Mouse (Mus musculus): ENCODE data around the gene Tmtc2. TPM values are rescaled to one million over a fixed set of nuclear protein-coding genes. Genes with fewer than 3 reads are reported as not detected.

The Tmtc2 gene
- polyA plus RNA-seq, 1 experiment from 2014 or later, result 7.8 TPM

GRCm38 (mm10) chr10:105574695-105575660, 727 bp upstream of the Tmtc2 start:
- no peak overlapping the region for H3K27ac ChIP-seq (replicated peaks; ENCODE audit: low read depth, low read length)
- under 1% methylated on average over 44 of the region's 44 CpGs for WGBS
- no peaks in the 10 kb centered on the region for H3K36me3 ChIP-seq (ENCODE audit: control insufficient read depth, insufficient read depth, low read length)
- DNase-seq (ENCODE audit: low spot score) (peak; percentile 99), ATAC-seq (ENCODE audit: insufficient number of reproducible peaks, low FRiP score, low TSS enrichment, low read depth) (peak; percentile 80)
- peak overlapping the region; percentile 30 for H3K9ac ChIP-seq (ENCODE audit: low read length)
- no peaks in the 10 kb centered on the region for H3K27me3 ChIP-seq (ENCODE audit: control insufficient read depth, insufficient read depth, low read length)
- peak overlapping the region; percentile 81 for H3K4me3 ChIP-seq (ENCODE audit: low read depth, low read length)
- no peaks in the 10 kb centered on the region for H3K9me3 ChIP-seq (ENCODE audit: control insufficient read depth, low read length)
- peak overlapping the region; percentile 78 for H3K4me2 ChIP-seq (ENCODE audit: low read depth, severe bottlenecking)
- H3K4me1 ChIP-seq (ENCODE audit: control insufficient read depth, insufficient read depth, low read length), result peaks cover 9% of the 10 kb centered on the region; the same call in 1 of the 2 replicates

- Histone ChIP-seq H3K9ac (ENCODE audit: low read length) (peak overlapping the region; percentile 73), H3K4me3 (ENCODE audit: low read depth, low read length) (peak overlapping the region; percentile 81), H3K4me1 (ENCODE audit: control insufficient read depth, insufficient read depth, low read length) (peaks cover 6% of the 10 kb centered on the region; the same call in 1 of the 2 replicates), H3K4me2 (ENCODE audit: low read depth, severe bottlenecking) (peak overlapping the region; percentile 78), H3K9me3 (ENCODE audit: control insufficient read depth, low read length) (no peaks in the 10 kb centered on the region), H3K27ac (replicated peaks; ENCODE audit: low read depth, low read length) (peak overlapping the region; percentile 70), H3K27me3 (ENCODE audit: control insufficient read depth, insufficient read depth, low read length) (no peaks in the 10 kb centered on the region), H3K36me3 (ENCODE audit: control insufficient read depth, insufficient read depth, low read length) (no peaks in the 10 kb centered on the region)
- DNase-seq (ENCODE audit: low spot score), result peak; percentile 64
- ATAC-seq (ENCODE audit: insufficient number of reproducible peaks, low FRiP score, low TSS enrichment, low read depth), result no peak
- 1% methylated on average over 37 of the region's 37 CpGs for WGBS
These were observed 844 bp downstream of the Tmtc2 start for GRCm38 (mm10) chr10:105573306-105573907.

GRCm38 (mm10) chr10:105572829-105573228, 1.4 kb downstream of the Tmtc2 start:
- Histone ChIP-seq H3K4me3 (ENCODE audit: low read depth, low read length) (peak overlapping the region; percentile 81), H3K4me1 (ENCODE audit: control insufficient read depth, insufficient read depth, low read length) (peaks cover 4% of the 10 kb centered on the region; the same call in 1 of the 2 replicates), H3K27me3 (ENCODE audit: control insufficient read depth, insufficient read depth, low read length) (no peaks in the 10 kb centered on the region), H3K9ac (ENCODE audit: low read length) (no peak overlapping the region), H3K36me3 (ENCODE audit: control insufficient read depth, insufficient read depth, low read length) (no peaks in the 10 kb centered on the region), H3K4me2 (ENCODE audit: low read depth, severe bottlenecking) (peak overlapping the region; percentile 78), H3K27ac (replicated peaks; ENCODE audit: low read depth, low read length) (no peak overlapping the region), H3K9me3 (ENCODE audit: control insufficient read depth, low read length) (no peaks in the 10 kb centered on the region)
- WGBS, result 9% methylated on average over 16 of the region's 16 CpGs
- no peak for ATAC-seq (ENCODE audit: insufficient number of reproducible peaks, low FRiP score, low TSS enrichment, low read depth)
- peak; percentile 24 for DNase-seq (ENCODE audit: low spot score)

- WGBS, result 59% methylated on average over 7 of the region's 7 CpGs
- no peak overlapping the region for H3K27ac ChIP-seq (replicated peaks; ENCODE audit: low read depth, low read length)
These were observed 1.9 kb downstream of the Tmtc2 start for GRCm38 (mm10) chr10:105572301-105572700.

GRCm38 (mm10) chr10:105571831-105572230, 2.4 kb downstream of the Tmtc2 start:
- Histone ChIP-seq H3K4me3 (ENCODE audit: low read depth, low read length) (peak overlapping the region; percentile 81), H3K36me3 (ENCODE audit: control insufficient read depth, insufficient read depth, low read length) (no peaks in the 10 kb centered on the region), H3K27me3 (ENCODE audit: control insufficient read depth, insufficient read depth, low read length) (no peaks in the 10 kb centered on the region), H3K9me3 (ENCODE audit: control insufficient read depth, low read length) (no peaks in the 10 kb centered on the region), H3K27ac (replicated peaks; ENCODE audit: low read depth, low read length) (no peak overlapping the region), H3K4me2 (ENCODE audit: low read depth, severe bottlenecking) (peak overlapping the region; percentile 78), H3K9ac (ENCODE audit: low read length) (peak overlapping the region; percentile 44; the same call in 1 of the 2 replicates), H3K4me1 (ENCODE audit: control insufficient read depth, insufficient read depth, low read length) (no peaks in the 10 kb centered on the region)
- DNase-seq (ENCODE audit: low spot score) (no peak), ATAC-seq (ENCODE audit: insufficient number of reproducible peaks, low FRiP score, low TSS enrichment, low read depth) (no peak)
- WGBS, result 89% methylated on average over 4 of the region's 4 CpGs

More at GRCm38 (mm10) chr10:105572301-105572700, 1.9 kb downstream of the Tmtc2 start:
- Histone ChIP-seq H3K4me1 (ENCODE audit: control insufficient read depth, insufficient read depth, low read length) (peaks cover 1% of the 10 kb centered on the region; the same call in 1 of the 2 replicates), H3K9ac (ENCODE audit: low read length) (peak overlapping the region; percentile 44; the same call in 1 of the 2 replicates), H3K27me3 (ENCODE audit: control insufficient read depth, insufficient read depth, low read length) (no peaks in the 10 kb centered on the region), H3K36me3 (ENCODE audit: control insufficient read depth, insufficient read depth, low read length) (no peaks in the 10 kb centered on the region), H3K9me3 (ENCODE audit: control insufficient read depth, low read length) (no peaks in the 10 kb centered on the region), H3K4me2 (ENCODE audit: low read depth, severe bottlenecking) (peak overlapping the region; percentile 78), H3K4me3 (ENCODE audit: low read depth, low read length) (peak overlapping the region; percentile 81)
- DNase-seq (ENCODE audit: low spot score) (no peak), ATAC-seq (ENCODE audit: insufficient number of reproducible peaks, low FRiP score, low TSS enrichment, low read depth) (no peak)

- WGBS, result 88% methylated on average over 8 of the region's 8 CpGs
- H3K27ac ChIP-seq (replicated peaks; ENCODE audit: low read depth, low read length), result no peak overlapping the region
- no peaks in the 10 kb centered on the region for H3K27me3 ChIP-seq (ENCODE audit: control insufficient read depth, insufficient read depth, low read length)
- no peaks in the 10 kb centered on the region for H3K36me3 ChIP-seq (ENCODE audit: control insufficient read depth, insufficient read depth, low read length)
- no peaks in the 10 kb centered on the region for H3K4me1 ChIP-seq (ENCODE audit: control insufficient read depth, insufficient read depth, low read length)
- no peak for ATAC-seq (ENCODE audit: insufficient number of reproducible peaks, low FRiP score, low TSS enrichment, low read depth)
- H3K9me3 ChIP-seq (ENCODE audit: control insufficient read depth, low read length), result no peaks in the 10 kb centered on the region
- H3K9ac ChIP-seq (ENCODE audit: low read length), result no peak overlapping the region
- peak overlapping the region; percentile 7; the same call in 1 of the 2 replicates for H3K4me2 ChIP-seq (ENCODE audit: low read depth, severe bottlenecking)
- DNase-seq (ENCODE audit: low spot score), result no peak
- H3K4me3 ChIP-seq (ENCODE audit: low read depth, low read length), result no peak overlapping the region
These were observed 3.2 kb downstream of the Tmtc2 start for GRCm38 (mm10) chr10:105571019-105571418.

- no peaks in the 10 kb centered on the region for H3K9me3 ChIP-seq (ENCODE audit: control insufficient read depth, low read length)
- H3K9ac ChIP-seq (ENCODE audit: low read length), result no peak overlapping the region
- H3K27ac ChIP-seq (replicated peaks; ENCODE audit: low read depth, low read length), result no peak overlapping the region
- 86% methylated on average over 4 of the region's 4 CpGs for WGBS
- no peak for DNase-seq (ENCODE audit: low spot score)
- ATAC-seq (ENCODE audit: insufficient number of reproducible peaks, low FRiP score, low TSS enrichment, low read depth), result no peak
- no peak overlapping the region for H3K4me3 ChIP-seq (ENCODE audit: low read depth, low read length)
- H3K36me3 ChIP-seq (ENCODE audit: control insufficient read depth, insufficient read depth, low read length), result no peaks in the 10 kb centered on the region
- no peaks in the 10 kb centered on the region for H3K4me1 ChIP-seq (ENCODE audit: control insufficient read depth, insufficient read depth, low read length)
- no peaks in the 10 kb centered on the region for H3K27me3 ChIP-seq (ENCODE audit: control insufficient read depth, insufficient read depth, low read length)
- H3K4me2 ChIP-seq (ENCODE audit: low read depth, severe bottlenecking), result no peak overlapping the region
These were observed 4.7 kb downstream of the Tmtc2 start for GRCm38 (mm10) chr10:105569573-105569972.

GRCm38 (mm10) chr10:105567825-105568531, 6.3 kb downstream of the Tmtc2 start:
- Histone ChIP-seq H3K4me3 (ENCODE audit: low read depth, low read length) (no peak overlapping the region), H3K27me3 (ENCODE audit: control insufficient read depth, insufficient read depth, low read length) (no peaks in the 10 kb centered on the region), H3K4me1 (ENCODE audit: control insufficient read depth, insufficient read depth, low read length) (no peaks in the 10 kb centered on the region), H3K27ac (replicated peaks; ENCODE audit: low read depth, low read length) (no peak overlapping the region), H3K9ac (ENCODE audit: low read length) (no peak overlapping the region), H3K9me3 (ENCODE audit: control insufficient read depth, low read length) (no peaks in the 10 kb centered on the region), H3K4me2 (ENCODE audit: low read depth, severe bottlenecking) (no peak overlapping the region), H3K36me3 (ENCODE audit: control insufficient read depth, insufficient read depth, low read length) (no peaks in the 10 kb centered on the region)
- ATAC-seq (ENCODE audit: insufficient number of reproducible peaks, low FRiP score, low TSS enrichment, low read depth) (no peak), DNase-seq (ENCODE audit: low spot score) (no peak)
- 86% methylated on average over 8 of the region's 8 CpGs for WGBS
